Mouse (Mus musculus) left cerebral cortex, adult 8-10 months (tissue): ENCODE measurements around the gene Fndc3b. TPM values are rescaled to one million over a fixed set of nuclear protein-coding genes. Genes with fewer than 3 reads are reported as not detected.

Experiments
- DNase-seq, 2 experiments: peaks; one replicate each; pipeline ENCODE4 v3.0.0; 2022; ENCODE audit warnings: low spot score in 2 of 2
- total RNA-seq, 4 experiments: library from RNA; stranded (reverse); gene quantifications; 2 replicates each; pipeline ENCODE4 v1.2.4; 2022

The Fndc3b gene
- total RNA-seq, 4 experiments from 2014 or later = 16.6 to 27.2 (median 26.0) TPM

DNA sequence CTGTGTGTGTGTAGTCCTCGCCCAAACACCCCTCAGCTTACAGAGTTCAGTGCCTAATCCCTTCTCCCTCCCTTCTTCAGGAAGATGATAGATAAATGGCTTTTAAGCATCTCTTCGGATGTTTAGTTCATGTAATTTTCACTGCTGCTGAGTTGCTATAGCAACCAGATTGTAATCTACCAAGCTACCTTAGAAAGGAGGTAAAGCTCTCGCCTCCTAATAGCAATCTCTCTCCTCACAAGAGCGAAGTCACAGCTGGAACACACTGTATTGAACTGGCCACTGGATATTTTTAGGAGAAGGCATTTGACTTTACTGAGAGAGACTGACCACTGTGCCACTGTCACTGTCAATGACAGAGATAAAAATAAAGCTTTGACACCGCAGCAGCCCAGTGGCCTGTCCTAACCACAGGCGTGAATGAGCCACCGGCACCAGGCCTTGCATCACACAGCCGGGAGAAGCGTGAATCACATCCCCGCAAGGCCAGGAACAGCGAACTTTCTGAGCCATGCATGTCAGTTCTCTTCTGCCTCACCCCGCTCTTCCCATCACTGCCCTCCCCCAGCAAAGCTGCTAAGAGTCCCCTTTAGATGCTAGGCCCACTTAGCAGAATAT, 86.0 kb downstream of the Fndc3b start:
- no peak for DNase-seq

DNA sequence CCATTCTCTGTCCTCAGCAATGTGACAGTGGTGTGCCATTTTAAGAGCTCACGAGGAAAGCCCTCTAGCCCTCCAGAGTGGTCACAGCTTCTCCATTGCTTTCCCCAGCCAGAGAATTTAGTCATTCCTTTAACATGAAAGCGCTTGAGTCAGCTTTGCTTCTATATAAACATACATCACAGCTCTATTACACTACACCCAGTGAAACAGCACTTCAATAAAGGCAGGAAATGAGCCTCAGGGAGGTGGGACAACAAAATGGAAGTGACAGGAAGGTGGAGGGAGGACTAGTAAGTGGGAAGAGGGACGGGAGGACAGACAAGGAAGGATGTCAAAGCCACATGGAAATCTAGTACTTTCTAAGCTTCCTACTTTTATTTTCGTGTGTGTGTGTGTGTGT, 88.7 kb downstream of the Fndc3b start:
- DNase-seq = no peak

DNA sequence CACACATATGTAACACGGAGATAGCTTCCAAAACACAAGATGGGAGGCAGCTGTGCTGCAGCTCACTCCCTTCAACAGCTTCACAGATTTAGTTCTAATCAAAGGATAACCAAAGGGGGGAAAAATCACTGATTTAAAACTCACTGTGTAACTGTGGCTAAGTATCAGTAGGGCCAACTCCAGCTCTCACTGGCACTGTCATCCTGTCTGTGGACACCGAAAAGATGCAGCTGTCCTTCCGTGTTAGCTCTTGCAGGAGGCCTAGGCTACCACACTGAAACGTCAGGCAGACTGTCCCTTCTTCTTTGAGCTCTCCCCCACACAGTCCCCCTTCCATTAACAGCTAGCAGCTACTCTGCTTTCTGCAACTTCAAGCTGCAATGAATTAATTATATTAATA, 89.9 kb downstream of the Fndc3b start:
- DNase-seq = no peak

DNA sequence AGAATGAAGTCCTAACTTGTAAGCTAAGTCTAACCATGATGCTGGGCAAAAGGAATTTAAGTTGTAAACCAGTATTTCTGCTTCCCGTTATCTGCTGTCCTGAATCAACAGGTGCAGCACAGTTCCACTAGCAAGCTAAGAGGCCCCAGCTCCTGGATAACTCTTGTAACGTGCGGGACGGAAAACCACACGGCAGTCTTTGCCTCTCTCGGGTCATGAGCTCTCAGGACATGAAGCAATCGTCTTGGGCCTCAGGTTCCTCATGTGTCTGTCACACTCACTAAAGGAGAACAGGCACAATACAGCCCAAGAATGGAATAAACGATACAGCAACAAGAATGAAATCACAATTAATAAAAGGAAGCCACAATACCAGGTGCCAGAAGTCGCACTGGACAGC, 93.4 kb downstream of the Fndc3b start:
- DNase-seq = no peak

DNA sequence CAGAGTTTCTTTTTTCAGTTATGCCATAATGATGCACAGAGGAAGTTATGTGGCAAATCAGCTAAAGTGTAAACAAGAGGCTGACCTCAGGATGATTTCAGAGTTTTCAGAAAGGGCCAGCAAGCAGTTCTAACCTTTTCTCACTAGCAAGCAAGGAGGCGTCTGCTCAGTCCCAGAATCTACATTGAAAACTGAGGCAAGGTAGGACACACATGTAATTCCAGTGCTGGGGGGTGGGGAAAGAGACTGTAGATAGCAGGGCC, 93.9 kb downstream of the Fndc3b start:
- DNase-seq = no peak

DNA sequence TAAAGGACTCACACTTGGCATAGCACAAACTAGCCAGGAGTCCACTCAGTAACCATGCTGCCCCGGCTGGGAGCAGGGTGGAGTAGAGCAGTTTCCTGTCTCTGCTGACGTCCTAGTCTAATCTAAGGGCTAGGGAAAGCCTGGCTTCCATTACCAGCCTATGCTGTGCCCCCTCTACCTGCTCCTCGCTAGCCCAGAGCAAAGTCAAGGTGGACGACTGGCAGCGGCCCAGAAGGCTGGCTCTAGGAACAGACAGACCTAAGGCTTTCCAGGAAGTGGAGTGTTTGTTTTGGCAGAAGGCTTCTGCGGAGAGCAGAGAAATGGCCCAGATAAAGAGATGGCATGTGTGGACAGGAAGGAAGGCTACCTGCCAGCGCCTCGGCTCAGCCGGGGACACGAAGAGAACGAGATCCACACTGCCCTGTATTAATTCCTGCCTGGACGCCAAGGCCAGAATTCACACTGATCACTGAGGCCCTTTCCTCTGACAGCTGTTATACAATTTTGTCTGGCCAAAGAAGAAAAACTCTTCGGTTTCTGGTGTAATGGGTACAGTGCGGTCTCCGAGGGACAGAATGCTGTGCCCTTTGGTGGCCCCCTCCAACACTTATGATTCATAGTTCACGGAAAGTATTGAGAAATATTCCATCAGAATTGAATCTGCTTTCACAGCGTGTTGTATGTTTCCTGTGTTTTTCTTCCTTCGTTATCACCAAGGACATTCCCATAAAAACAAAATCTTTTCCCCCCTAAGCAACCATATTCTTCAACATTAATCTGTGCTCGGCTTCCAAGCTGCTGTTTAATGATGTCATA, 94.5 kb downstream of the Fndc3b start:
- no peak for DNase-seq

DNA sequence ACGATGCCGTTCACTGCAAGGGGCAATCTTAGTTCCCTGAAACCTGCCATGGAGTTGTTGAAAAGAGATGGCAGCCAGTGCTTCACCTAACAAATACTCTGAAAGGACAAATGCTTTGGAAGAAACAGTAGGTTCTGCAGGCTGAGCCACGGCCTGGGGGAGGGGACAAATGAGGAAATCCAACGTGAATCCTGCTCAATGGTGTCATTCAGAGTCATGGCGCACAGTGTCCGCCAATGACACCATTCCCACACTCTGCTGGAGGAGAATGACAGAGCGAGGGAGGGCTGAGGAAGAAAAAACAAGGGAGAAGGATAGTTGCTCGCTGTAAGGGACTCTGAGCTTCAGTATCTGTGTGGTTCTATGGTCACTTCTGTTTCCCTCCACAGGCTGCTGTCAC, 95.6 kb downstream of the Fndc3b start:
- DNase-seq = no peak

DNA sequence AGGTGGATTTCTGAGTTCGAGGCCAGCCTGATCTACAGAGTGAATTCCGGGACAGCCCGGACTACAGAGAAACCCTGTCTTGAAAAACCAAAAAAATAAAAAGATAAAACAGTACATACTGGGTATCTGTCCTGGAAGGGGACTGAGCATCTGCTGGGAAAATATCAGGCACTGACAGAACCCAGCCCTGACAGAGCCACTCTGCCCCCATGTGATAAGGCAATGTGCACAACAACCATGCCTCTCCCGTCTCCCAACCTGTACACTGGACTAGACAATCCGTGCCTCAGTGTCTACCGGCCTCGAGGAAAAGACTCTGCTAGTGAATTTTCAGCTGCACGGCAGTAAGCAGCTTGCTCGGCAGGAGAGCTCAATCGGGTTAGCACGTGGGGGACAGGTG, 97.3 kb downstream of the Fndc3b start:
- no peak for DNase-seq

DNA sequence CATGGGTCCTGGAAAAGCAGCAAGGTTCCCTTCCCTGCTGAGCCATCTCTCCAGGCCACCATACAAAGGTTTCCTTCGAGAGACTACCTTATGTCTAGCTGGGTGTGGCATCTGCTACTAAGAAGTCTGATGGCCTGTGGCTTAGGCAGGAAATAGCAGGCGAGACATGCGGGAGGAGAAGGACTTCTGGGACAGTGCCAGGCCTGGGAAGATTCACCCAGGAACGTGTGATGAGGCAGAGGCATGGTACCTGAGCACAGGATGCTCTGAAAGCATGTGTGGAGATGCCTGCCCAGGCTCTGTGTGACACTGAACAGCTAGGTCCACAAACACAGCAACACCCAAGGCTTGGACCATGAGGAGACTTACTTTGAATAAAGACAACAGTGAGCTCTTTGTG, 98.1 kb downstream of the Fndc3b start:
- no peak for DNase-seq

DNA sequence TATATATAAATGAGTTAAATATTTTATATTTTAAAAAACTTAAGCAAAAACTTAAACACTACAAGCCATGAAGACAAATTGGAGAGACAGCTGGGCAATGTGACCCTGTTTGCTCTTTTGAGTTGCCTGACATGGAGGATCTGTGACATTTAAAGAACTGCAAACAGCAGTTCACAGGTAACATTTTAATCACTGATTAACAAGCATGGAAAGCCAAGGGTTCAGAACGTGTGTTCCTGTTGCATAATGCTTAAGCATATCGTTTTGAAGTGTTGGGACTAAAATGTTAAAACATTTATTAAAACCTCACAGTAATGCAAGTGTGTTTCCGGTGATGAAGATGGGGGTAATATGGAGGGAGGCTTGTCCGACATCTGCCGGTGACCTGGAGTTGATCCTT, 99.1 kb downstream of the Fndc3b start:
- DNase-seq = no peak

DNA sequence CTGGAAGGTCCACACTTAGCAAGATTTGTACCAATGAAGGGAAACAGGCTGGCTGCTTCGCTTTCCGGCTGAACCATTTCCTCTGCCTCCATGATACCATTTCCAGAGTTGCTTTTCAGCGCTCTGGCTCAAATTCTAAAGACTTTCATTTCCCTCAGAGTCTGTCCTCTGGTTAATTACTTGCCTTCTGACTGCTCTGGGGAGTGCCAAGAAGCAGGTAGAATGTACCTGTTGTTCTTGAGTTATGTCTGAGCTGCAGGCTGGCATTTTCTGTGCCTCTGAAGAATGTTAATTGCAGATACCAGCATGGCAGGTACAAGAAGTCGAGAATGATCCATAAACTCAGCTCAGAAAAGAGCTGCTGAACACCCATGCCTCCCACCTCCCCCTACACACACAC, 100.6 kb downstream of the Fndc3b start:
- DNase-seq = no peak

DNA sequence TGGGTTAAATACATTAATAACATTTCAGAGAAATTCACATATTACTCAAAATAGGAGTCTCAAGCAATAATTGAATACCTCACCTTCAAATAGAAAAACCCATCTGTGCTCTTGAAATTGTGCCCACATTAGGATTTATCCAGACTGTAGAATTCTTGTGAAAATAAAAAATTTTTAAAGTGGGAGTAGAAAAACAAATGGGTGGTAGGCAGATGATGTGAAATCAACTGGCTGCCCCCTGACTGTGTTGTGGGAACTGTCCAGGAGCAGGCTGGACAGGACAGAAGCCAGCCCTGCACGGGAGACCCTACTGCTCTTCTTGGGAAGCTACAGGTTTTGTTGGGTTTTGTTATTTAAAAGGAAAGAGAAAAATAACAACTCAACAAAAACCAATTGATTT, 101.0 kb downstream of the Fndc3b start:
- DNase-seq = no peak

DNA sequence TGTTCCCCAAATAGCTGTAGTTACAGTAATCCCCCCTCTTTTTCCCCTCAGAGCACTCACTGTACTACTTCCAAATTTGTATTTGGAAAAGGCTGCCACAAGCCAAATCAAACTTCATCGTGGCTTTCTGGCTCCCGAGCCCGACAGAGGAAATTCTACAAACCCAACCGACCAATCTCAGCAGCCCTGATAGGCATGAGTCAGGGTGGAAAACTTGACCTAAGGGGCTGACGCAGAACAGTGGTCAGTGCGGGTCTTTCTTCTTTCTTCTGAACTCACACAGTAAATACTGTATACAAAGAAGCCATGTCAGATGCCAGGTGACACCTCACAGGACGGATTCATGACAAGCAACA, 103.3 kb downstream of the Fndc3b start:
- DNase-seq = no peak

DNA sequence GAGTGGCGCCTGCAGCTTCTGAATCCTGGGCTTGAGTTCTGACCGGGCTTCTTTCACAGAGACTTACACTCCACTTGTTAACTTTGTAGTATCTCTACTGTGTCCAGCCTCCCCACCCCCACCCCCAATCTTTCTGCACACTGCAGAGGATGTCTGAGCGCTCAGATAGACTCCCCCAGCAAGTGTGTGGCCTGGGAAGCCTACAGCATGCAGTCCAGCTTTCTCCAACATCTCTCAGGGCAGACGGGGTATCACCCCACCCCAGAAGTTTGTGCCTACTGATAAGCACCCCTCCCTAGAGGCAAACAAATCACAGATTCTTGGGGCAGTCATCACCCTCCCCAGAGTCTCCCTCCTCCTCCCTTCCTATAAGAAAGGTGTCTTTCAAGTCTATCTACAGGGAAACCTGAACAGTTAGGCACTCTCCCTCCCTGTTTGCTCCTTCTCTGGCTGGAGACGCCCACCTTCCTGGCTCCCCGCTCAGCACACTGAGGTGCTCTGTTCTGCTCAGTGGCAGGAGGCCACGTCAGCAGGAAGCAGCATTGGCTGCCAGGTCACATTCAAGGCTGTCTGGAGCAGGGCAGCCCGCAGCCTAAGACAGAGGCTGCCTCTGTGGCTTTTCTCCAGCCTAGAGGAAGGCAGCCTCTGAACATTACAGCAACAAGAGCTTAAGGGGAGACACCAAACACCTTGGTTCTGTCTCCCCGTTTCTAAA, 103.9 kb downstream of the Fndc3b start:
- DNase-seq = peak in 1 of 2 experiments; percentile 41

DNA sequence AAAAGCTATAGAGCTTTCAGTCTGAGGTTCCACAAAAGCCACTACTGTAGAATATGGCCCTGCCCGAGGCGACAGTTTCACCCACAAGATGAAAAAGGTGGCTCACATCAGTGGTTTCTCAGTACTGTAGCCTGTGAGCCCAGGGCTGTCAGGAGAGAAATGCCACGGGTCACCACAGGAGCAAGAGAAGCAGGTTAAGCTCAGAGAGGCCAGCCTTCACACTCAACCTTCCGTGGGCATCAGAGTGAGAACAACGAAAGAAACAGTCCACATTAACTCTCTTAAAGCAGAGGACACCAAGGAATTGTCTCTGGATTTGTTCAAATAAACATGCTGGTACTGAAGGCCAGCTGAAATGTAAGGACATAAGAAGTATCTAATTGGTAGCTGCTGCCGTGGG, 104.5 kb downstream of the Fndc3b start:
- no peak for DNase-seq

DNA sequence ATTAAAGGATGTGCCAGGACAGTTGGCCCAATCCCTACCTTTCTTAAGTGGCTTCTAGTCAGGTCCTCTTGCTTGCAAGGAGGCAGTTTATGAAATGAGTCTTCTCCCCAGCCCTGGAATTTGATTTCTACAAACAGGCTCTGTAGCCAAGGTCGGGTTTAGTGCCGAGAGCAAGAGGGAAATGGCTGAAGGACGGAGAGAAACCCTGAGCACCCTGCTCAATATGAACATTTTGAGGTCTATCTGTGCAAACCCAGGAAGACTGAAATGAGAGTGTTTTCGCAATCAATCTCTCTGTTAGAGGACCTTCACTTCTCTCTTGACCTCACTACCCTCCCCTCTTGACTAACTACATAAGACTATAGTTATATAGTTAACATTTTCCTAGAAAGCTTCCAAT, 105.5 kb downstream of the Fndc3b start:
- no peak for DNase-seq

DNA sequence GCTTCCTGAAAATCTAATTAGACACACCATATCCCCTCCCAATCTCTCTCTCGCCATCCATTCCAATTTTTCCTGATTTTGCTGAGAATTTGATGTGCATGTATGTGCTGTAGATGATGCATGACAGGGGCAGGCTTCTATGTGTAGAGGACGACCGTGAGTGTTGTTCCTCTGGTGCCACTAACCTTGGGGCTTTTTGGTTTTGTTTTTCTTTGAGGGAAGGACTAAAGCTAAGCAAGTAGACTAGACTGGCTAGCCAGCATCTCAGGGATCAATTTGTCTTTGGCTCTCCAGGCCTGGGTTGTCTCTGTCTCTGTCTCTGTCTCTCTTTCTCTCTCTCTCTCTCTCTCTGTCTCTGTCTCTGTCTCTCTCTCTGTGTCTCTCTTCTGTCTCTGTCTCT, 106.0 kb downstream of the Fndc3b start:
- DNase-seq = no peak

DNA sequence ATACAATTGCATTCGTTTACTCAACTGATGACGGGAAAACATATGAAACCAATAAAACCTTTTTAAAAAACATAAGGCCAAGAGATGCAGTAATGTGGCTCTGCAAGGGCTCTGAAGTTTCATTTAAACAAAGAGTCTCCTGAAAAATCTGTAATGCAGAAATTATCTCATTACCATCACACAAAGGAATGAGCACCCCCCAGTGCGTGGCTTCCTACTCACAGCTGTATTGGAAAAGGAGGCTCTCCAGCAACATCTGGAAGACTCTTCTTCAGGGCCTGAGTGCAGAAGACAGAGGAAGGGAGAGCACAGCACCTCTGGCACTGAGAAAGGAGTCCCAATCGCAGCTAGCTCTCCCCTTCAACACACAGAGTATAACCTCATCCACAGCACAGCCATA, 106.5 kb downstream of the Fndc3b start:
- DNase-seq = no peak

DNA sequence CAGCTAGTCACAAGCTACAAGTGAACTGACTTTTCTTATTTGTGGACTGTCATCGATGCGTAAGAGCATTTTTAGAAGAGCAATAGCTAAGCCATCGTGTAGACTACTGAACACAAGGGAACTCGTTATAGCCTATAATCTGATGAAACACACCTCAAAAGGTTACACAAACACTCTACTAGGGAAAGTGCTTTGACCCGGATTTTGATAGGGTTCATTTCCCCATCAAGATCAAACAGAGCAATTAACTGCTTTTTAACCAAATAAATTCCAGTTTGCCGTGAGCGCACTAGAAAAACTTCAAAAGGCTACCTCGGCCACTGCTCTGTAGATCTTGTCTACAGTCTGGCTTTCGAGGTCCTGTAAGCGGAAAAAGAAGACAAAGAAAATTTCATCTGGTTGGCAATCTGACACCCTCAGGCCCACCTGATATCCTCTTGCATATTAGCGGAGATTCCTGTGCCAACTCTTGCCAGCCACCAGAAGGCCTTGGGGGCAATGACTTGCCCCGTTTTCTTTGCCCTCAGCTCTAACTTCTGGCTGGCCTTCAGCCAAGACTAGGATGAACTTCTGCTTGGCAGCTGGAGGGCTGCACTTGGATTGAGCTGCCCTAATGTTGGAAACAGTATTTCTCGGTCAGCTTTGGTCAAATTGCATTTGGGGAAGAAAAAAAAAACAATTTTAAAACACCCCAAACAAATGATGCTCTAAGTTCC, 107.0 kb downstream of the Fndc3b start:
- no peak for DNase-seq

DNA sequence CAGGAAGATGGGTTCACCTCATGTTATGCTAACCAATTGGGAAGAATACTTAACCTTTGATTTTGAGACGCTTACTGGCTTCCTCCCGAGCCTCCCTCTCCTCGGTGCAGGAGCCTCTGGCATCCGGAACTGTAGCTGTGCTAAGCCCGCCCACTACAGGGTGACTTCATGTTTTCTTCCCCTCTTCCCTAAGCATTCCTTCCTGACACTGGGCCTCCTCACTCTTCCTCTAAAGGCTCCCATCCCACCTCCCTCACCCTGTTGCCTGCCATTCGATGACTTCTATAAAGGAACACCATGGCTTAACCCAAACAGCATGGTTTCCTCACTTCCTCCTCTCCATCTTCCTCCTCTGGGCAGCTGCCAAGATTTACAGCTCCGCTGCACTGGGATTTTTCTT, 110.5 kb downstream of the Fndc3b start:
- no peak for DNase-seq

DNA sequence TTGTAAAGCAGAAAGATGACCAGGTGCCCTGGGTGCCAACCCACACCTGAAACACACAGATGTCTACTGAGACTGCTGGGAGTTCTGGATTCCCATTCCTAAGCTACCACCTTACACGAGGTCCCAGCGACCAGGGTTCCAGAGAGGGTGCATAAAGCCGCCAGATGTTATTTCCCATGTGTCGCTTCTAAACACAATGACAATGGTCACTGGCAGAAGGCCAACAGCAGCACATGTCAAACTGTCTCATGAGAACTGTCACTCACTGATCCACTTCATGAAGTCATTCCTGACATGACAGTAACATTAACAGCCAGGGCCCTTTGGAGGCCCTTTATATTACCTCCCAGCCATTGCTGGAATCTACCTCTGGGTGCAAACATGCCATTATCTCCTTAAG, 110.9 kb downstream of the Fndc3b start:
- DNase-seq = no peak
